Mouse (Mus musculus): Measurements from ENCODE around the gene Slc35b1. TPM values are rescaled to one million over a fixed set of nuclear protein-coding genes. Genes with fewer than 3 reads are reported as not detected.

Gene Slc35b1
- polyA plus RNA-seq, 1 experiment from 2014 or later, result 136 TPM

GRCm38 (mm10) chr11:95417341-95417740, 32.8 kb downstream of the Slc35b1 start:
- Histone ChIP-seq H3K36me3 (ENCODE audit: control insufficient read depth, insufficient read depth, low read length) (no peaks in the 10 kb centered on the region), H3K4me1 (ENCODE audit: control insufficient read depth, insufficient read depth, low read length) (peaks cover 10% of the 10 kb centered on the region), H3K4me2 (ENCODE audit: low read depth) (no peak overlapping the region), H3K27ac (ENCODE audit: low read depth, low read length) (no peak overlapping the region), H3K9me3 (ENCODE audit: control insufficient read depth, low read length) (no peaks in the 10 kb centered on the region), H3K27me3 (ENCODE audit: control insufficient read depth, insufficient read depth, low read length) (no peaks in the 10 kb centered on the region), H3K4me3 (ENCODE audit: low read depth, low read length) (no peak overlapping the region), H3K9ac (ENCODE audit: low read length) (no peak overlapping the region)
- no peak for ATAC-seq (ENCODE audit: insufficient read depth, low FRiP score, low TSS enrichment)
- WGBS, result 92% methylated on average over 5 of the region's 5 CpGs
- DNase-seq (ENCODE audit: low spot score), result no peak

GRCm38 (mm10) chr11:95420880-95421435, 36.5 kb downstream of the Slc35b1 start:
- 77% methylated on average over 2 of the region's 2 CpGs for WGBS

GRCm38 (mm10) chr11:95423505-95423904, 39.0 kb downstream of the Slc35b1 start:
- Histone ChIP-seq H3K9me3 (ENCODE audit: control insufficient read depth, low read length) (no peaks in the 10 kb centered on the region), H3K4me1 (ENCODE audit: control insufficient read depth, insufficient read depth, low read length) (no peaks in the 10 kb centered on the region), H3K9ac (ENCODE audit: low read length) (no peak overlapping the region), H3K4me2 (ENCODE audit: low read depth) (no peak overlapping the region), H3K27me3 (ENCODE audit: control insufficient read depth, insufficient read depth, low read length) (no peaks in the 10 kb centered on the region), H3K36me3 (ENCODE audit: control insufficient read depth, insufficient read depth, low read length) (no peaks in the 10 kb centered on the region), H3K4me3 (ENCODE audit: low read depth, low read length) (no peak overlapping the region), H3K27ac (ENCODE audit: low read depth, low read length) (no peak overlapping the region)
- ATAC-seq (ENCODE audit: insufficient read depth, low FRiP score, low TSS enrichment) (no peak), DNase-seq (ENCODE audit: low spot score) (no peak)
- WGBS, result 80% methylated on average over 3 of the region's 3 CpGs

More at GRCm38 (mm10) chr11:95420880-95421435, 36.5 kb downstream of the Slc35b1 start:
- Histone ChIP-seq H3K9ac (ENCODE audit: low read length) (no peak overlapping the region), H3K9me3 (ENCODE audit: control insufficient read depth, low read length) (no peaks in the 10 kb centered on the region), H3K36me3 (ENCODE audit: control insufficient read depth, insufficient read depth, low read length) (no peaks in the 10 kb centered on the region), H3K4me3 (ENCODE audit: low read depth, low read length) (no peak overlapping the region), H3K4me1 (ENCODE audit: control insufficient read depth, insufficient read depth, low read length) (peaks cover 4% of the 10 kb centered on the region), H3K4me2 (ENCODE audit: low read depth) (no peak overlapping the region), H3K27me3 (ENCODE audit: control insufficient read depth, insufficient read depth, low read length) (no peaks in the 10 kb centered on the region), H3K27ac (ENCODE audit: low read depth, low read length) (no peak overlapping the region)
- no peak for ATAC-seq (ENCODE audit: insufficient read depth, low FRiP score, low TSS enrichment)
- DNase-seq (ENCODE audit: low spot score), result no peak

GRCm38 (mm10) chr11:95431344-95431743, 46.9 kb downstream of the Slc35b1 start:
- Histone ChIP-seq H3K4me3 (ENCODE audit: low read depth, low read length) (no peak overlapping the region), H3K4me2 (ENCODE audit: low read depth) (no peak overlapping the region), H3K9ac (ENCODE audit: low read length) (no peak overlapping the region), H3K9me3 (ENCODE audit: control insufficient read depth, low read length) (no peaks in the 10 kb centered on the region), H3K4me1 (ENCODE audit: control insufficient read depth, insufficient read depth, low read length) (no peaks in the 10 kb centered on the region), H3K36me3 (ENCODE audit: control insufficient read depth, insufficient read depth, low read length) (no peaks in the 10 kb centered on the region), H3K27me3 (ENCODE audit: control insufficient read depth, insufficient read depth, low read length) (no peaks in the 10 kb centered on the region), H3K27ac (ENCODE audit: low read depth, low read length) (no peak overlapping the region)
- ATAC-seq (ENCODE audit: insufficient read depth, low FRiP score, low TSS enrichment) (no peak), DNase-seq (ENCODE audit: low spot score) (no peak)
- WGBS, result 86% methylated on average over 2 of the region's 2 CpGs

- Histone ChIP-seq H3K9me3 (ENCODE audit: control insufficient read depth, low read length) (no peaks in the 10 kb centered on the region), H3K27ac (ENCODE audit: low read depth, low read length) (no peak overlapping the region), H3K36me3 (ENCODE audit: control insufficient read depth, insufficient read depth, low read length) (no peaks in the 10 kb centered on the region), H3K4me1 (ENCODE audit: control insufficient read depth, insufficient read depth, low read length) (no peaks in the 10 kb centered on the region), H3K4me2 (ENCODE audit: low read depth) (no peak overlapping the region), H3K4me3 (ENCODE audit: low read depth, low read length) (no peak overlapping the region), H3K27me3 (ENCODE audit: control insufficient read depth, insufficient read depth, low read length) (no peaks in the 10 kb centered on the region), H3K9ac (ENCODE audit: low read length) (no peak overlapping the region)
- ATAC-seq (ENCODE audit: insufficient read depth, low FRiP score, low TSS enrichment), result no peak
- WGBS, result 95% methylated on average over 2 of the region's 2 CpGs
- peak; percentile 26 for DNase-seq (ENCODE audit: low spot score)
Observed at GRCm38 (mm10) chr11:95432194-95432593, 47.7 kb downstream of the Slc35b1 start.

Other genes with a start within 250 kb of the Slc35b1 start
- gene Dlx4, start 238.4 kb upstream of the Slc35b1 start, polyA plus RNA-seq (2014; fragmentation: Nextera tagmentation; extraction: Ambion mirVana), result 0.11 TPM in 1 of 2 replicates, not detected in the other
- 0.24 and 0.32 TPM in 2 replicates for gene Tac4, start 123.2 kb upstream of the Slc35b1 start, polyA plus RNA-seq (2014; fragmentation: Nextera tagmentation; extraction: Ambion mirVana)
- gene Kat7, start 74.4 kb upstream of the Slc35b1 start, polyA plus RNA-seq (2014; fragmentation: Nextera tagmentation; extraction: Ambion mirVana), result 86.8 and 87.9 TPM in 2 replicates
- gene Fam117a, start 47.7 kb upstream of the Slc35b1 start, polyA plus RNA-seq (2014; fragmentation: Nextera tagmentation; extraction: Ambion mirVana), result 11.8 and 12.2 TPM in 2 replicates
- gene Spop, start 29.4 kb downstream of the Slc35b1 start, polyA plus RNA-seq (2014; fragmentation: Nextera tagmentation; extraction: Ambion mirVana), result 132 and 137 TPM in 2 replicates
- 0.37 and 0.66 TPM in 2 replicates for gene Nxph3, start 129.9 kb downstream of the Slc35b1 start, polyA plus RNA-seq (2014; fragmentation: Nextera tagmentation; extraction: Ambion mirVana)
- 92.0 and 97.6 TPM in 2 replicates for gene Ngfr, start 203.0 kb downstream of the Slc35b1 start, polyA plus RNA-seq (2014; fragmentation: Nextera tagmentation; extraction: Ambion mirVana)